Mouse (Mus musculus) liver, embryonic 13.5 days (tissue): ENCODE measurements around the gene Dnajb14. TPM values are rescaled to one million over a fixed set of nuclear protein-coding genes. Genes with fewer than 3 reads are reported as not detected.

Experiments
- ATAC-seq: fragments of 200-750 bp; cut with Nextera tagmentation; 2 replicates; pipeline ENCODE4 v1.8.0; 2017; ENCODE audit warnings: low read depth, mild to moderate bottlenecking, moderate number of reproducible peaks, moderate library complexity
- DNase-seq: peaks from one replicate; pipeline ENCODE4 v3.0.0; 2022
- H3K27ac ChIP-seq: fragments of 300-500 bp; sonication (generic); 2 replicates; pipeline ENCODE4 v1.5.1; 2015; ENCODE audit warnings: moderate library complexity, mild to moderate bottlenecking, inconsistent platforms
- H3K27me3 ChIP-seq: fragments of 300-500 bp; sonication (generic); 2 replicates; pipeline ENCODE4 v1.6.1; 2015; ENCODE audit warnings: mild to moderate bottlenecking, inconsistent platforms
- H3K36me3 ChIP-seq: fragments of 300-500 bp; sonication (generic); 2 replicates; pipeline ENCODE4 v1.6.1; 2015; ENCODE audit warnings: mild to moderate bottlenecking, inconsistent platforms
- H3K4me1 ChIP-seq: fragments of 300-500 bp; sonication (generic); replicated peaks from 2 replicates; pipeline ENCODE4 v1.6.1; 2015; ENCODE audit warnings: inconsistent platforms
- H3K4me2 ChIP-seq: fragments of 300-500 bp; sonication (generic); 2 replicates; pipeline ENCODE4 v1.6.1; 2015; ENCODE audit warnings: inconsistent platforms, mild to moderate bottlenecking, moderate library complexity
- H3K4me3 ChIP-seq: fragments of 300-500 bp; sonication (generic); replicated peaks from 2 replicates; pipeline ENCODE4 v1.5.1; 2015; ENCODE audit warnings: mild to moderate bottlenecking, inconsistent platforms
- H3K9ac ChIP-seq: fragments of 300-500 bp; sonication (generic); 2 replicates; pipeline ENCODE4 v1.6.1; 2015; ENCODE audit warnings: mild to moderate bottlenecking, inconsistent platforms
- H3K9me3 ChIP-seq: fragments of 300-500 bp; sonication (generic); replicated peaks from 2 replicates; pipeline ENCODE4 v1.6.1; 2016; ENCODE audit warnings: inconsistent platforms
- WGBS: fragments of 180-500 bp; shearing (Covaris S2); methylation state at CpG from one replicate; pipeline ENCODE4 v1.1.7; 2015; ENCODE audit not compliant: insufficient replicate concordance; 5-methylcytosine and 5-hydroxymethylcytosine counted together
- polyA plus RNA-seq: library from polyadenylated mRNA; unstranded; fragments of >200 nt; fragmentation: Nextera tagmentation; extraction: Ambion mirVana; gene quantifications from 2 replicates; pipeline ENCODE4 v1.2.1, GENCODE M21; 2015

The Dnajb14 gene
- polyA plus RNA-seq, 1 experiment from 2014 or later = 5.7 TPM

GRCm38 (mm10) chr3:137919398-137919797 lies 51.9 kb downstream of the Dnajb14 start:
- DNase-seq (no peak), ATAC-seq (no peak)
- peak overlapping the region; percentile 83 for H3K4me2 ChIP-seq
- H3K36me3 ChIP-seq = peaks cover 26% of the 10 kb centered on the region
- no peaks in the 10 kb centered on the region for H3K27me3 ChIP-seq
- peak overlapping the region; percentile 94 for H3K9ac ChIP-seq
- H3K9me3 ChIP-seq = no peaks in the 10 kb centered on the region
- peaks cover 30% of the 10 kb centered on the region for H3K4me1 ChIP-seq
- H3K4me3 ChIP-seq = peak overlapping the region; percentile 97
- 86% methylated on average over 7 of the region's 7 CpGs for WGBS
- H3K27ac ChIP-seq = no peak overlapping the region

- Histone ChIP-seq H3K4me2 (no peak overlapping the region), H3K4me1 (peaks cover 30% of the 10 kb centered on the region), H3K4me3 (no peak overlapping the region), H3K36me3 (peaks cover 38% of the 10 kb centered on the region), H3K9ac (no peak overlapping the region), H3K9me3 (no peaks in the 10 kb centered on the region), H3K27ac (no peak overlapping the region), H3K27me3 (no peaks in the 10 kb centered on the region)
- ATAC-seq (no peak), DNase-seq (no peak)
- WGBS = 73% methylated on average over 4 of the region's 4 CpGs
Observed at GRCm38 (mm10) chr3:137920594-137920993, 53.1 kb downstream of the Dnajb14 start.

DNA sequence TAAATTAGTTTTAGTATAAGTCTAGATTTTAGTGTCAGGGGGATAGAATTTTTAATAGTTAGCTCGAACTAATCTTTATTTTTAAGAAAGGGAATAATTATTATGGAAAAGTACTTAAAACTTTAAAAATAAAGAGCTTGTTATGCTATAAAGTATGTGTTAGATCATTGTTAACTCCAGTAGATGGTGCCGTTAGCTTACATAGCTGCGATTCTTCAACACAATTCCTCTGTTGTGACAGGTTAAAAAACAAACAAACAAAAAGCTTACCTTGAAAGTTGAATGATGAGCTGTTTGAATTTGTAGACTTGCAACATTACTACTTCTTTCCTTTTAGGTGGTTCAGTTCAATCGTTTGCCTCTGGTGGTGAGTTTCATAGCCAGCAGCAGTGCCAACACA lies 59.5 kb downstream of the Dnajb14 start:
- Histone ChIP-seq H3K9me3 (no peaks in the 10 kb centered on the region), H3K9ac (no peak overlapping the region), H3K4me2 (no peak overlapping the region), H3K27ac (no peak overlapping the region), H3K4me3 (no peak overlapping the region), H3K4me1 (no peaks in the 10 kb centered on the region; the same call in 1 of the 2 replicates), H3K27me3 (no peaks in the 10 kb centered on the region), H3K36me3 (peaks cover 72% of the 10 kb centered on the region)
- WGBS = 85% methylated on average over 4 of the region's 4 CpGs
- DNase-seq (no peak), ATAC-seq (no peak)

- Histone ChIP-seq H3K4me3 (no peak overlapping the region), H3K9me3 (no peaks in the 10 kb centered on the region), H3K4me1 (no peaks in the 10 kb centered on the region; the same call in 1 of the 2 replicates), H3K9ac (no peak overlapping the region), H3K27me3 (no peaks in the 10 kb centered on the region), H3K4me2 (no peak overlapping the region), H3K27ac (no peak overlapping the region), H3K36me3 (peaks cover 70% of the 10 kb centered on the region)
- DNase-seq = no peak
- no peak for ATAC-seq
- 78% methylated on average over 3 of the region's 3 CpGs for WGBS
Observed at GRCm38 (mm10) chr3:137929940-137930339, 62.5 kb downstream of the Dnajb14 start.

DNA sequence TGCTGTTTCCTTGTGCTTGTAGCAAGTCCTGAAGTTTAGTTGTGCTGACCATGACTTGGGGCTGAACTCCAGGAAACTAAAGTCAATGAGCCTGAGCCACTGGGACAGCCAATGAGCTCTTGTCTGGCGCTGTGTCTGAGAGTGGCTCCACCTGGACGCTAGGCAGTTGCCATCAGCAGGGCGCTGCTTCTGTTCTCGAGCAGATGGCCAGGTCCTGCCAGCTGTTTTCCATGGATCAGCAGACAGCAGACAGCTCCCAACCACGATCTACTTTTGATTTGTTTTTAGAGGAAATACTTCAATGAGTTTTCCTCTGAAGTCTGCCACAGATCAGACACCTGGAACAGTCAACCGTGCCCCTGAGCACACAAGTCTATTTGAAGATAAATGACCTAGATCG lies 65.3 kb downstream of the Dnajb14 start:
- peaks cover 9% of the 10 kb centered on the region for H3K4me1 ChIP-seq
- no peaks in the 10 kb centered on the region for H3K27me3 ChIP-seq
- H3K27ac ChIP-seq = no peak overlapping the region
- ATAC-seq (no peak), DNase-seq (no peak)
- no peaks in the 10 kb centered on the region for H3K9me3 ChIP-seq
- H3K9ac ChIP-seq = no peak overlapping the region
- peaks cover 71% of the 10 kb centered on the region for H3K36me3 ChIP-seq
- H3K4me3 ChIP-seq = no peak overlapping the region
- 77% methylated on average over 7 of the region's 7 CpGs for WGBS
- H3K4me2 ChIP-seq = no peak overlapping the region

DNA sequence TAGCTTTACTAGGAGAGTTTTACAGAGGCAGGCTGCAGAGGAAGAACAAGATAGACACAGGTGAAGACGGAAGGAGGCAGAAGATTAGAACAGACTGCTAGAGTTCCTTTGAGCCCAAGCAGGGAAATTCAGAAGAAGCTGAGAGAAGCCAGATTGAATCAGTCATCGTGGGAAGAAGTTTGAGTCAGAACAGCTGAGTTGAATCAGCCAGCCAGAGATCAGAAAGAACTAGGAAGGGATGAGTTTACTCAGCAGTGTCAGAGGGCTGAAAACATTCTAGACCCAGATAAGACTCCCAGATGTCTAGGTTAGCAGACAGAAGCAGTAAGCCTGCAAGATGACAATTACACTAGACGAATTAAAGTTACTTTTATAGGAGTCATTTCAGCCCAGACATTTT lies 66.5 kb downstream of the Dnajb14 start:
- H3K36me3 ChIP-seq = peaks cover 68% of the 10 kb centered on the region
- no peak overlapping the region for H3K27ac ChIP-seq
- no peak overlapping the region for H3K4me2 ChIP-seq
- no peaks in the 10 kb centered on the region for H3K27me3 ChIP-seq
- no peak overlapping the region for H3K4me3 ChIP-seq
- H3K9ac ChIP-seq = no peak overlapping the region
- DNase-seq = no peak
- H3K4me1 ChIP-seq = peaks cover 15% of the 10 kb centered on the region
- H3K9me3 ChIP-seq = no peaks in the 10 kb centered on the region
- no peak for ATAC-seq
- WGBS = 52% methylated on average over 3 of the region's 3 CpGs

DNA sequence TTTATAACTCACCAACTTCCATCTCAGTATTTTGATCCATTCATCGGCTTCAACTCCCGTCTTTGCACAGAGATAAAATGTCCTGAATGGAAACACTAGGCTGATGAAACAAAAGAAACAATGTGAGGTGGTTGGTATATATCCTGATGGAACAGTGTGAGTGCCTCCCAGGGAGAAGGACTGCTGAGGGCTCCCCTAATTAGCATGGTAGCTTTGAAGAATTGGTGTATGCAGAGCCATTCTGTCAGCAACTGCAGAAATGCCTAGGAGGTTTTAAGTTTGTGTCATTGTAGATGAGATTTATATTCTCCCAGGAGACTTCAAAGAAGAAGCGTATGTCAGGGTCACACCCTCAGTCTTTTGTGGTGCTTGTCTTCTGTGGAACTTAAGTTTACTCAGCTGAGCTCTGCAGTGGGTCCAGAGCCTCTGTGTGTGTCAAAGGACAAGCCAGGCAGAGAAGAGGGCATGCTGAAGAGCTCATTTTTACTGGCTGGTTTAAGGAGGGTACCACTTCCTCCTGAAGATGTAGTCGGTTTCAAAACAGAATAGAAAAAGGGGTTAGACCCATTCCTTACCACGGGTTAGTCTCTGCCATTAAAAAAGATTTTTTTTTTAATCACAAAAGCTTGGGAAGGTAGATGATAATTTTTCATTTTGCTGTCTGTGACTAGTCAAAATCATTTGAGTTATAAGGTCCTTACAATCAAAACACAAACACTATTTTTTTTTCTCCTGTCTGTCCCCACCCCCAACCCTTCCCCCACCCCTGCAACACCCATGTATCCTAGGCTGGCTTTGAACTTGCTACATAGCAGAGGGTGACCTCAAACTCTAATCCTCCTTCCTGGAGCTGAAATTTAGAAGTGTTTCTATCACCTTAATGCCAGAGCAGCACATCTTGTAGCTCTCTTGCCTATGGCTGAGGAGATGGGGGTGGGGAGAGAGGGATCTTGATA lies 68.4 kb downstream of the Dnajb14 start:
- no peak for ATAC-seq
- no peak overlapping the region for H3K9ac ChIP-seq
- H3K4me2 ChIP-seq = no peak overlapping the region
- no peaks in the 10 kb centered on the region for H3K27me3 ChIP-seq
- H3K36me3 ChIP-seq = peaks cover 61% of the 10 kb centered on the region
- no peaks in the 10 kb centered on the region for H3K9me3 ChIP-seq
- H3K4me3 ChIP-seq = no peak overlapping the region
- 69% methylated on average over 5 of the region's 5 CpGs for WGBS
- peaks cover 27% of the 10 kb centered on the region for H3K4me1 ChIP-seq
- H3K27ac ChIP-seq = no peak overlapping the region
- DNase-seq = no peak

- Histone ChIP-seq H3K4me2 (no peak overlapping the region), H3K9ac (no peak overlapping the region), H3K4me1 (peaks cover 34% of the 10 kb centered on the region), H3K36me3 (peaks cover 56% of the 10 kb centered on the region), H3K27ac (no peak overlapping the region), H3K27me3 (no peaks in the 10 kb centered on the region), H3K4me3 (no peak overlapping the region), H3K9me3 (no peaks in the 10 kb centered on the region)
- DNase-seq (no peak), ATAC-seq (no peak)
- WGBS = 67% methylated on average over 6 of the region's 6 CpGs
Observed at GRCm38 (mm10) chr3:137936541-137936940, 69.1 kb downstream of the Dnajb14 start.

- Histone ChIP-seq H3K36me3 (peaks cover 41% of the 10 kb centered on the region), H3K27ac (no peak overlapping the region), H3K4me3 (no peak overlapping the region), H3K4me1 (peaks cover 53% of the 10 kb centered on the region), H3K27me3 (no peaks in the 10 kb centered on the region), H3K9ac (no peak overlapping the region), H3K4me2 (no peak overlapping the region), H3K9me3 (no peaks in the 10 kb centered on the region)
- DNase-seq (no peak), ATAC-seq (no peak)
- 67% methylated on average over 6 of the region's 6 CpGs for WGBS
Observed at GRCm38 (mm10) chr3:137938608-137939007, 71.1 kb downstream of the Dnajb14 start.

- peak overlapping the region; percentile 33; the same call in 1 of the 2 replicates for H3K9ac ChIP-seq
- 29% methylated on average over 4 of the region's 4 CpGs for WGBS
- no peaks in the 10 kb centered on the region for H3K27me3 ChIP-seq
- peaks cover 31% of the 10 kb centered on the region for H3K36me3 ChIP-seq
- H3K27ac ChIP-seq = peak overlapping the region; percentile 80
- peak; percentile 44 for DNase-seq
- peak overlapping the region; percentile 28 for H3K4me2 ChIP-seq
- ATAC-seq = peak; percentile 80
- H3K9me3 ChIP-seq = no peaks in the 10 kb centered on the region
- peaks cover 73% of the 10 kb centered on the region for H3K4me1 ChIP-seq
- no peak overlapping the region for H3K4me3 ChIP-seq
Observed at GRCm38 (mm10) chr3:137940757-137941156, 73.3 kb downstream of the Dnajb14 start.

DNA sequence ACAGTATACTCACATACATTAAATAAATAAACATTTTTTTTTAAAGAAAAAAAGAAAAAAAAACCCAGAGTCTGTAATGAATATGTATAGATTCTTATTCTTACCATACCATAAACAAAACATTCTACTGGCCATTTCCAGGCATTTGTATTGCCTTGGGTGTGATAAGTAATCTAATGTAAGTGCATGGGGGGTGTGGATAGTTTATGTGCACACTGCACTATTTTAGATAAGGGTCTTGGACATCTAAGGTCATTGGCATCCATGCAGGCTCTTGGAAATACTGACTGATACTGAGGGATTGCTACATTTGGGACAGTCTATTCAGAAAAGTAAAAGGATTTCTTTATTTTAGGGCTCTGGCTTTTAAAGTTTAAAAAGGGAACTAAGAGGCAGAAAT lies 74.1 kb downstream of the Dnajb14 start:
- ATAC-seq (peak; percentile 62), DNase-seq (peak; percentile 26)
- Histone ChIP-seq H3K9ac (0 out of 2 replicates have a peak overlapping the region, but pooled peaks have one; percentile 19), H3K4me3 (no peak overlapping the region), H3K36me3 (peaks cover 29% of the 10 kb centered on the region), H3K9me3 (no peaks in the 10 kb centered on the region), H3K4me2 (peak overlapping the region; percentile 28), H3K27ac (peak overlapping the region; percentile 80), H3K27me3 (no peaks in the 10 kb centered on the region), H3K4me1 (peaks cover 71% of the 10 kb centered on the region)
